Mouse (Mus musculus) ES-Bruce4 (cell line): Measurements from ENCODE around the gene CN725425. TPM values are rescaled to one million over a fixed set of nuclear protein-coding genes. Genes with fewer than 3 reads are reported as not detected.

ENCODE experiments used
- H3K27ac ChIP-seq: 2 replicates; pipeline ENCODE4 v1.5.1; 2012; ENCODE audit warnings: low read length, inconsistent platforms; ENCODE audit not compliant: insufficient read depth
- H3K27me3 ChIP-seq: 2 replicates; pipeline ENCODE4 v1.6.1; 2012; ENCODE audit warnings: mild to moderate bottlenecking, low read length, inconsistent platforms; ENCODE audit not compliant: control insufficient read depth, poor library complexity, insufficient read depth, severe bottlenecking
- H3K36me3 ChIP-seq: 2 replicates; pipeline ENCODE4 v1.6.1; 2012; ENCODE audit warnings: inconsistent platforms, mild to moderate bottlenecking, low read length, moderate library complexity; ENCODE audit not compliant: control insufficient read depth, poor library complexity, insufficient read depth, severe bottlenecking
- H3K4me1 ChIP-seq: one replicate; pipeline ENCODE4 v1.8.1; 2011; ENCODE audit warnings: low read length; ENCODE audit not compliant: control insufficient read depth, insufficient read depth
- H3K4me3 ChIP-seq: 2 replicates; pipeline ENCODE4 v1.5.1; 2011; ENCODE audit warnings: low read depth, mild to moderate bottlenecking, low read length
- H3K9ac ChIP-seq: 2 replicates; pipeline ENCODE4 v1.6.1; 2012; ENCODE audit warnings: low read depth, mild to moderate bottlenecking, inconsistent platforms; ENCODE audit not compliant: poor library complexity, severe bottlenecking
- H3K9me3 ChIP-seq: replicated peaks from 2 replicates; pipeline ENCODE4 v1.6.1; 2012; ENCODE audit warnings: mild to moderate bottlenecking, low read length, inconsistent platforms; ENCODE audit not compliant: control insufficient read depth, poor library complexity, insufficient read depth, severe bottlenecking
- CTCF ChIP-seq: IDR thresholded peaks from one replicate; pipeline ENCODE4 v1.8.1; 2011; ENCODE audit warnings: low read depth, low read length
- EP300 ChIP-seq: IDR thresholded peaks from 2 replicates; pipeline ENCODE4 v1.6.1; 2011; ENCODE audit warnings: low read depth, low read length; ENCODE audit not compliant: insufficient read depth
- POLR2A ChIP-seq: IDR thresholded peaks from one replicate; pipeline ENCODE4 v1.8.1; 2011; ENCODE audit warnings: low read length; ENCODE audit not compliant: insufficient read depth
- polyA plus RNA-seq: library from polyadenylated mRNA; stranded (reverse); fragments of >200 nt; gene quantifications from 2 replicates; pipeline ENCODE4 v1.2.4, GENCODE M21; 2011; ENCODE audit warnings: low read depth; ENCODE audit not compliant: missing spikeins, insufficient read depth, insufficient read length

CN725425 gene
- polyA plus RNA-seq, 1 experiment, result 2.2 TPM

GRCm38 (mm10) chr15:91167850-91168562 lies 31.3 kb upstream of the CN725425 start:
- H3K27ac ChIP-seq, result no peak overlapping the region
- no peak for TF ChIP-seq POLR2A
- no peak for TF ChIP-seq CTCF
- no peak for TF ChIP-seq EP300

GRCm38 (mm10) chr15:91170602-91171328 lies 28.5 kb upstream of the CN725425 start:
- Histone ChIP-seq H3K4me1 (no peaks in the 10 kb centered on the region), H3K9me3 (no peaks in the 10 kb centered on the region), H3K27ac (no peak overlapping the region), H3K4me3 (no peak overlapping the region), H3K9ac (no peak overlapping the region), H3K27me3 (peaks cover 1% of the 10 kb centered on the region; the same call in 1 of the 2 replicates), H3K36me3 (no peaks in the 10 kb centered on the region)
- TF ChIP-seq CTCF, result no peak
- no peak for TF ChIP-seq POLR2A
- TF ChIP-seq EP300, result no peak

More at GRCm38 (mm10) chr15:91167850-91168562, 31.3 kb upstream of the CN725425 start:
- Histone ChIP-seq H3K36me3 (no peaks in the 10 kb centered on the region), H3K4me1 (no peaks in the 10 kb centered on the region), H3K9ac (no peak overlapping the region), H3K27me3 (peaks cover 1% of the 10 kb centered on the region; the same call in 1 of the 2 replicates), H3K9me3 (no peaks in the 10 kb centered on the region), H3K4me3 (no peak overlapping the region)

GRCm38 (mm10) chr15:91171332-91171731 lies 28.0 kb upstream of the CN725425 start:
- H3K4me1 ChIP-seq, result no peaks in the 10 kb centered on the region
- H3K4me3 ChIP-seq, result no peak overlapping the region
- TF ChIP-seq POLR2A (no peak), CTCF (no peak), EP300 (no peak)
- no peak overlapping the region for H3K9ac ChIP-seq
- peaks cover 1% of the 10 kb centered on the region; the same call in 1 of the 2 replicates for H3K27me3 ChIP-seq
- no peaks in the 10 kb centered on the region for H3K36me3 ChIP-seq
- H3K9me3 ChIP-seq, result no peaks in the 10 kb centered on the region
- H3K27ac ChIP-seq, result no peak overlapping the region

- no peaks in the 10 kb centered on the region for H3K4me1 ChIP-seq
- no peak for TF ChIP-seq POLR2A
- TF ChIP-seq EP300, result no peak
- no peak for TF ChIP-seq CTCF
- H3K9ac ChIP-seq, result no peak overlapping the region
- no peaks in the 10 kb centered on the region for H3K36me3 ChIP-seq
- H3K9me3 ChIP-seq, result no peaks in the 10 kb centered on the region
- no peak overlapping the region for H3K4me3 ChIP-seq
- no peak overlapping the region for H3K27ac ChIP-seq
- H3K27me3 ChIP-seq, result peaks cover 1% of the 10 kb centered on the region; the same call in 1 of the 2 replicates
Observed at GRCm38 (mm10) chr15:91172193-91172592, 27.1 kb upstream of the CN725425 start.

- H3K9ac ChIP-seq, result no peak overlapping the region
- H3K4me1 ChIP-seq, result no peaks in the 10 kb centered on the region
- no peak overlapping the region for H3K4me3 ChIP-seq
- no peak for TF ChIP-seq CTCF
- no peak for TF ChIP-seq EP300
- no peak for TF ChIP-seq POLR2A
- no peaks in the 10 kb centered on the region for H3K27me3 ChIP-seq
- no peaks in the 10 kb centered on the region for H3K36me3 ChIP-seq
- H3K27ac ChIP-seq, result no peak overlapping the region
- no peaks in the 10 kb centered on the region for H3K9me3 ChIP-seq
Observed at GRCm38 (mm10) chr15:91178656-91179314, 20.5 kb upstream of the CN725425 start.
